Mouse (Mus musculus) lung, adult 2 months (tissue): ENCODE results near the gene Gpx4.

Experiments
- CTCF ChIP-seq: fragments of 200-500 bp; IDR thresholded peaks from 2 replicates; pipeline ENCODE4 v1.5.1; 2011; ENCODE audit warnings: mild to moderate bottlenecking, low read length, control low read depth; ENCODE audit not compliant: insufficient read depth
- POLR2A ChIP-seq: fragments of 200-500 bp; IDR thresholded peaks from 2 replicates; pipeline ENCODE4 v1.6.1; 2011; ENCODE audit warnings: low read depth, mild to moderate bottlenecking, control low read depth, low read length, borderline replicate concordance; ENCODE audit errors: extremely low read depth

DNA sequence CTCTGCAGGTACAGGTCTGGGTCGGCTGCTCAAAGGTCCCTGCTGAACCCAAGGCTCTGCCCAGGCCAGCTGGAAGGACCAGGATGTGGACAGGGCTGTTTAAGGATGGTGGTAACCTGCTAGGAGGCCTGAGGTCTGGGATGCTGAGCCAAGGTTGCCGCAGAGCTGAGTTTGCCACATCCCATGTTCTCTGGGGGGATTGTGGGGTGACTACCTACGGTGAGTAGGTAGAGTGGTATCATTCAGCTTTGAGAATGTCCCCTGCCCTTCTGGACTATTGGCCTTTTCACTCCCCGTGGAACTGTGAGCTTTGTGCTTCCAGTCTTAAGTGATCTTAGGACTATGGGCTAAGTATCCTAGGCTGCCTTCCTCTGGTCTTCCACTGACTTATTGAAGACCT, 9.5 kb downstream of the Gpx4 start:
- TF ChIP-seq CTCF = no peak
- TF ChIP-seq POLR2A = peak; percentile 22; the same call in 1 of the 2 replicates
